ENCODE assay signal across 8 mouse cellular contexts in genomic region chr17:64914302-64914701, GRCm38 (mm10).
A peak's percentile ranks its signal among the peaks of the same experiment; 100 is the strongest.
DNase-seq lines count a peak whose midpoint lies in the region; ATAC-seq and TF ChIP-seq lines count a peak whose summit lies in the region.
"Had no signal": no experiment of that assay in that cellular context is flagged by ENCODE, and none has a peak within 500 bp of the region (broad histone marks: within the 10 kb centered on the region; RNA-seq: fewer than 3 reads in every experiment).

No protein-coding gene starts in this region.

- no peak overlapping the region for H3K4me3 ChIP-seq in heart, adult 2 months
- H3K4me3 ChIP-seq in embryonic facial prominence, embryonic 11.5 days (ENCODE audit: low read depth, low read length), result no peak overlapping the region
- no peak overlapping the region for H3K4me3 ChIP-seq in thymus, adult 2 months (ENCODE audit: control insufficient read depth, insufficient read depth, low read length)

- H3K4me2 ChIP-seq in embryonic facial prominence, embryonic 11.5 days (ENCODE audit: low read depth, low read length), result no peak overlapping the region

- no peak overlapping the region for H3K27ac ChIP-seq in heart, adult 2 months
- H3K27ac ChIP-seq in embryonic facial prominence, embryonic 11.5 days (replicated peaks; ENCODE audit: low read depth, low read length), result no peak overlapping the region
- no peak overlapping the region for H3K27ac ChIP-seq in thymus, adult 2 months (ENCODE audit: control insufficient read depth, insufficient read depth, low read length)

- 48% methylated on average over 8 of the region's 8 CpGs for WGBS in heart, adult 2 months
- WGBS in embryonic facial prominence, embryonic 11.5 days, result 47% methylated on average over 8 of the region's 8 CpGs
- 17% methylated on average over 8 of the region's 8 CpGs for WGBS in large intestine, adult 2 months
- 47% methylated on average over 8 of the region's 8 CpGs for WGBS in thymus, adult 2 months

- H3K27me3 ChIP-seq in heart, adult 2 months (ENCODE audit: control insufficient read depth, insufficient read depth, low read length), result no peaks in the 10 kb centered on the region
- no peaks in the 10 kb centered on the region for H3K27me3 ChIP-seq in embryonic facial prominence, embryonic 11.5 days (ENCODE audit: control insufficient read depth, insufficient read depth, low read length)
- H3K27me3 ChIP-seq in thymus, adult 2 months (ENCODE audit: control insufficient read depth, insufficient read depth, low read length), result no peaks in the 10 kb centered on the region

- H3K9ac ChIP-seq in heart, adult 2 months (ENCODE audit: low read depth, low read length), result no peak overlapping the region
- H3K9ac ChIP-seq in embryonic facial prominence, embryonic 11.5 days (replicated peaks; ENCODE audit: low read length), result no peak overlapping the region

- intact Hi-C loops in heart, postnatal 10 days (cut with DNase I), result no loop called here
- intact Hi-C loops in heart, adult 2 months (cut with DNase I), result no loop called here

- peaks cover 3% of the 10 kb centered on the region for H3K4me1 ChIP-seq in heart, adult 2 months (ENCODE audit: control insufficient read depth, insufficient read depth, low read length)
- no peaks in the 10 kb centered on the region for H3K4me1 ChIP-seq in embryonic facial prominence, embryonic 11.5 days (ENCODE audit: control insufficient read depth, insufficient read depth, low read length)
- no peaks in the 10 kb centered on the region for H3K4me1 ChIP-seq in thymus, adult 2 months (replicated peaks; ENCODE audit: control insufficient read depth, insufficient read depth, low read length)

- TF ChIP-seq EP300 in heart, adult 2 months (IDR thresholded peaks at IDR 0.05; ENCODE audit: insufficient read depth, low read depth, low read length), result no peak

- no peaks in the 10 kb centered on the region for H3K36me3 ChIP-seq in heart, adult 2 months (ENCODE audit: control insufficient read depth, insufficient read depth, low read length)
- no peaks in the 10 kb centered on the region for H3K36me3 ChIP-seq in embryonic facial prominence, embryonic 11.5 days (replicated peaks; ENCODE audit: control insufficient read depth, insufficient read depth, low read depth, low read length)
- H3K36me3 ChIP-seq in thymus, adult 2 months (ENCODE audit: control insufficient read depth, insufficient read depth, low read length), result no peaks in the 10 kb centered on the region

- H3K9me3 ChIP-seq in embryonic facial prominence, embryonic 11.5 days (replicated peaks; ENCODE audit: control insufficient read depth, low read length), result no peaks in the 10 kb centered on the region

- H3K79me2 ChIP-seq in heart, adult 2 months (replicated peaks; ENCODE audit: control insufficient read depth, insufficient read depth, low read length), result no peaks in the 10 kb centered on the region

- peak; percentile 29 to 35 for DNase-seq in heart, postnatal 10 days
- DNase-seq in heart, adult 2 months, result no peak
- peak; percentile 72 for DNase-seq in MN1 (ENCODE audit: low spot score)
- DNase-seq in embryonic facial prominence, embryonic 11.5 days (ENCODE audit: low spot score), result peak; percentile 50
- DNase-seq in large intestine, adult 2 months (ENCODE audit: low read depth, low spot score), result peak; percentile 18
- no peak for DNase-seq in thymus, adult 2 months

- TF ChIP-seq CTCF in heart, adult 2 months (IDR thresholded peaks at IDR 0.05), result no peak
- no peak for TF ChIP-seq CTCF in thymus, adult 2 months (IDR thresholded peaks at IDR 0.05; ENCODE audit: borderline replicate concordance, control insufficient read depth, extremely low read depth, insufficient read depth, low read length, poor library complexity)

- no peak for ATAC-seq in embryonic facial prominence, embryonic 11.5 days (replicated peaks; ENCODE audit: insufficient number of reproducible peaks, low FRiP score, low TSS enrichment, low read depth)
- ATAC-seq in megakaryocyte, adult 5-6 weeks (ENCODE audit: poor library complexity, severe bottlenecking), result no peak
- ATAC-seq: Patski had no signal

- TF ChIP-seq POLR2A in heart, adult 2 months (IDR thresholded peaks at IDR 0.05; ENCODE audit: insufficient read depth, low read depth, low read length), result no peak
- no peak for TF ChIP-seq POLR2A in thymus, adult 2 months (IDR thresholded peaks at IDR 0.05; ENCODE audit: control insufficient read depth, extremely low read depth, insufficient read depth, low read length, poor library complexity)

Comparison
In these comparisons a context has a peak if more than half of its experiments do, and no peak if none do; other contexts are left out.
1. DNase-seq: peak in heart, postnatal 10 days (2 of 2), MN1 (single experiment), embryonic facial prominence, embryonic 11.5 days (single experiment) and large intestine, adult 2 months (single experiment); none in heart, adult 2 months (0 of 2) and thymus, adult 2 months (single experiment).